ENCODE assay signal across 22 mouse cellular contexts in the genomic region with DNA sequence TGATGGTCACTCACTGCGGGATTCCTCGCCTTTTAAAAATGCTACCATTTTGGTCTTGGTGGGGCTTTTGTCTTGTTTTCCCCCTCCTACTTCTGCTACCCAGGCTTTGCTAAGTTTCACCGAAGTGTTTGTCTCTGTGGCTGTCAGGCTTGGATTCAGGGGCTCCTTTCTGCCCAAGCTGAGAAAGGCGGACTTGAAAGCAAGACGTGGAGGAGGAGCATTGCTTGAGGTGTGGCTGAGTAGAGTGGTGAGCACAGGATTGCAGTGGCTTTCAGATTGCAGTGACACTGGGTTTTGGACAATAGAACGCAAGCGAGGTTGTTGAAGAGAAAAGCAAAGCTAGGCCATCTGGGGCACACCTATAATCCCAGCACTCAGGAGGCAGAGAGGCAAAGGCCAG. TPM values are rescaled to one million over a fixed set of nuclear protein-coding genes. Genes with fewer than 3 reads are reported as not detected.
A peak's percentile ranks its signal among the peaks of the same experiment; 100 is the strongest.
DNase-seq lines count a peak whose midpoint lies in the region; ATAC-seq and TF ChIP-seq lines count a peak whose summit lies in the region.
"Had no signal": no experiment of that assay in that cellular context is flagged by ENCODE, and none has a peak within 500 bp of the region (broad histone marks: within the 10 kb centered on the region; RNA-seq: fewer than 3 reads in every experiment).

No protein-coding gene starts in this region.

- H3K36me3 ChIP-seq in midbrain, embryonic 11.5 days (ENCODE audit: control insufficient read depth, insufficient read depth, low read length) = no peaks in the 10 kb centered on the region
- peaks cover 21% of the 10 kb centered on the region for H3K36me3 ChIP-seq in midbrain, embryonic 10.5 days

- WGBS in midbrain, embryonic 11.5 days = 56% methylated on average over 7 of the region's 7 CpGs
- 59% methylated on average over 7 of the region's 7 CpGs for WGBS in midbrain, embryonic 10.5 days
- 66% methylated on average over 7 of the region's 7 CpGs for WGBS in cerebellum, adult 2 months

- no peak overlapping the region for H3K4me3 ChIP-seq in midbrain, embryonic 11.5 days (ENCODE audit: low read depth, low read length)
- H3K4me3 ChIP-seq in midbrain, embryonic 10.5 days = no peak overlapping the region
- no peak overlapping the region for H3K4me3 ChIP-seq in cerebellum, adult 2 months (replicated peaks; ENCODE audit: insufficient read depth, low read depth, low read length)
- H3K4me3 ChIP-seq: embryonic facial prominence, embryonic 10.5 days; embryonic facial prominence, embryonic 12.5 days; forebrain, embryonic 13.5 days; forebrain, embryonic 15.5 days had no signal

- no peaks in the 10 kb centered on the region for H3K27me3 ChIP-seq in midbrain, embryonic 11.5 days (ENCODE audit: control insufficient read depth, insufficient read depth, low read length)
- no peaks in the 10 kb centered on the region for H3K27me3 ChIP-seq in midbrain, embryonic 10.5 days (ENCODE audit: low read depth, poor library complexity, severe bottlenecking)
- no peaks in the 10 kb centered on the region for H3K27me3 ChIP-seq in cerebellum, adult 2 months (ENCODE audit: control insufficient read depth, insufficient read depth, low read length)
- H3K27me3 ChIP-seq: embryonic facial prominence, embryonic 12.5 days; forebrain, embryonic 13.5 days; forebrain, embryonic 15.5 days; Patski had no signal

- H3K9ac ChIP-seq in midbrain, embryonic 11.5 days (ENCODE audit: low read length) = no peak overlapping the region
- H3K9ac ChIP-seq: embryonic facial prominence, embryonic 12.5 days; forebrain, embryonic 13.5 days; forebrain, embryonic 15.5 days; forebrain, postnatal 0 days had no signal

- peak; percentile 76 for DNase-seq in midbrain, embryonic 11.5 days (ENCODE audit: low spot score, missing footprints)
- no peak for DNase-seq in midbrain, embryonic 10.5 days (ENCODE audit: low spot score)
- DNase-seq in ES-CJ7 (ENCODE audit: low read depth, low spot score) = peak; percentile 78
- DNase-seq in R1 (ENCODE audit: low read depth, low spot score) = peak; percentile 82
- no peak for DNase-seq in thymus, postnatal 0 days (ENCODE audit: low spot score)
- DNase-seq in embryo, embryonic 10.5 days (ENCODE audit: low spot score) = no peak
- no peak for DNase-seq in cerebellum, adult 2 months
- DNase-seq: adrenal gland, adult 8-10 months; adrenal gland, postnatal 14 days; adrenal gland, postnatal 36 days; cerebellum, adult 11-12 months; cerebellum, adult 8-10 months; cerebellum, adult 9-11 months; cerebellum, postnatal 14 days; cerebellum, postnatal 36 days; forebrain, postnatal 0 days had no signal

- H3K9me3 ChIP-seq in midbrain, embryonic 11.5 days (ENCODE audit: control insufficient read depth, low read length) = no peaks in the 10 kb centered on the region; the same call in 1 of the 2 replicates
- H3K9me3 ChIP-seq in midbrain, embryonic 10.5 days (replicated peaks) = peaks cover 6% of the 10 kb centered on the region; the same call in 1 of the 2 replicates
- H3K9me3 ChIP-seq: embryonic facial prominence, embryonic 10.5 days; embryonic facial prominence, embryonic 12.5 days; forebrain, embryonic 13.5 days; forebrain, embryonic 15.5 days had no signal

- H3K4me2 ChIP-seq in midbrain, embryonic 11.5 days = no peak overlapping the region
- H3K4me2 ChIP-seq: embryonic facial prominence, embryonic 12.5 days; forebrain, embryonic 13.5 days; forebrain, embryonic 15.5 days had no signal

- TF ChIP-seq POLR2A in cerebellum, adult 2 months (IDR thresholded peaks at IDR 0.05; ENCODE audit: borderline replicate concordance, insufficient read depth, low read length) = no peak

- no peak for ATAC-seq in midbrain, embryonic 11.5 days (ENCODE audit: low FRiP score)
- ATAC-seq: activated CD4-positive, CD25-positive, alpha-beta regulatory T cell, adult 4 months; forebrain, embryonic 13.5 days; forebrain, embryonic 15.5 days; forebrain, postnatal 0 days; Patski had no signal

- no peak for TF ChIP-seq CTCF in cerebellum, adult 2 months (IDR thresholded peaks at IDR 0.05; ENCODE audit: borderline replicate concordance, insufficient read depth, low read depth, low read length)

- H3K27ac ChIP-seq in midbrain, embryonic 11.5 days (ENCODE audit: low read depth, low read length) = no peak overlapping the region
- no peak overlapping the region for H3K27ac ChIP-seq in midbrain, embryonic 10.5 days (replicated peaks)
- no peak overlapping the region for H3K27ac ChIP-seq in cerebellum, adult 2 months (ENCODE audit: insufficient read depth, low read length)
- H3K27ac ChIP-seq: embryonic facial prominence, embryonic 10.5 days; embryonic facial prominence, embryonic 12.5 days; forebrain, embryonic 13.5 days; forebrain, embryonic 15.5 days had no signal

- H3K4me1 ChIP-seq in midbrain, embryonic 11.5 days (ENCODE audit: control insufficient read depth, insufficient read depth, low read length) = no peaks in the 10 kb centered on the region
- H3K4me1 ChIP-seq in midbrain, embryonic 10.5 days = peaks cover 4% of the 10 kb centered on the region
- H3K4me1 ChIP-seq in cerebellum, adult 2 months (ENCODE audit: control insufficient read depth, insufficient read depth, low read length) = peaks cover 11% of the 10 kb centered on the region; the same call in 1 of the 2 replicates
- H3K4me1 ChIP-seq: embryonic facial prominence, embryonic 12.5 days had no signal

RNA-seq across cellular contexts. Expression of gene Ppm1a, which starts 16.7 kb away (rescaled TPM):
- 70.6 and 77.5 TPM in 2 replicates for polyA plus RNA-seq in midbrain, embryonic 11.5 days (2014; fragmentation: Nextera tagmentation; extraction: Ambion mirVana)
- 41.7 and 48.2 TPM in 2 replicates for polyA plus RNA-seq in midbrain, embryonic 10.5 days (2016; fragmentation: Nextera tagmentation; extraction: Ambion mirVana)
- polyA plus RNA-seq in thymus, postnatal 0 days (2015; fragmentation: Nextera tagmentation; extraction: Ambion mirVana) = 43.6 and 50.2 TPM in 2 replicates
- 168 and 184 TPM in 2 replicates for polyA plus RNA-seq in cerebellum, adult 2 months (2012; rRNA removed)

Comparison
In these comparisons a context has a peak if more than half of its experiments do, and no peak if none do; other contexts are left out.
1. DNase-seq: peak in midbrain, embryonic 11.5 days (single experiment), ES-CJ7 (single experiment) and R1 (single experiment); none in midbrain, embryonic 10.5 days (single experiment), thymus, postnatal 0 days (single experiment), embryo, embryonic 10.5 days (single experiment) and cerebellum, adult 2 months (0 of 2).